Mouse (Mus musculus) adrenal gland, postnatal 36 days (tissue): Measurements from ENCODE around the gene Gtse1. TPM values are rescaled to one million over a fixed set of nuclear protein-coding genes. Genes with fewer than 3 reads are reported as not detected.
A peak's percentile ranks its signal among the peaks of the same experiment; 100 is the strongest.
"Not testable (repeated sequence)": the region's sequence is repeated elsewhere in the genome, so short reads cannot be mapped to it uniquely, and the experiment has no call there.

ENCODE experiments used
- DNase-seq, 2 experiments: peaks; one replicate each; pipeline ENCODE4 v3.0.0; 2021; ENCODE audit warnings: mixed read lengths in 1 of 2
- long read RNA-seq, 2 experiments: library from polyadenylated mRNA; stranded (forward); transcript quantifications; one replicate each; pipeline ENCODE4 v2.0.0; 2021; ENCODE audit warnings: borderline sequencing depth in 2 of 2
- total RNA-seq, 2 experiments: library from RNA; stranded (reverse); gene quantifications; 2 replicates each; pipeline ENCODE4 v1.2.3; 2021

The Gtse1 gene
- total RNA-seq = 1 to 10 TPM; 1.1 to 1.6 TPM
- long read RNA-seq, experiment 1, partial matches to known transcripts = 0 of 1 reads
- long read RNA-seq, experiment 1, other reads (novel, unspliced or antisense) = 1 of 1 reads
- long read RNA-seq, experiment 2, partial matches to known transcripts = 0 of 1 reads
- long read RNA-seq, experiment 2, other reads (novel, unspliced or antisense) = 0 of 1 reads

- peak; percentile 94 to 95 for DNase-seq
Observed at GRCm38 (mm10) chr15:85859490-85860031, at the start of gene Gtse1. Gtse1 (plus strand) TSS chr15:85859745.

GRCm38 (mm10) chr15:85810462-85810805 is 49.1 kb upstream of the Gtse1 start:
- DNase-seq = no peak

- DNase-seq = peak; percentile 46 to 57
Observed at GRCm38 (mm10) chr15:85810806-85811521, 48.6 kb upstream of the Gtse1 start.

- DNase-seq = peak; percentile 99 to 100
Observed at GRCm38 (mm10) chr15:85811535-85812277, 47.8 kb upstream of the Gtse1 start, which contains the start of gene Cdpf1. Cdpf1 (minus strand) TSS chr15:85811697.

- DNase-seq = no peak
Observed at GRCm38 (mm10) chr15:85813428-85813827, 46.1 kb upstream of the Gtse1 start.

- DNase-seq = peak; percentile 61 to 76
Observed at GRCm38 (mm10) chr15:85821203-85822010, 38.1 kb upstream of the Gtse1 start, which contains the start of gene Pkdrej. Pkdrej (minus strand) TSS chr15:85821734.

- DNase-seq = no peak
Observed at GRCm38 (mm10) chr15:85822011-85822359, 37.6 kb upstream of the Gtse1 start.

GRCm38 (mm10) chr15:85826676-85827075 is 32.9 kb upstream of the Gtse1 start:
- no peak for DNase-seq

GRCm38 (mm10) chr15:85828071-85828470 is 31.5 kb upstream of the Gtse1 start:
- no peak for DNase-seq

GRCm38 (mm10) chr15:85829470-85829869 is 30.1 kb upstream of the Gtse1 start:
- no peak for DNase-seq

- DNase-seq = peak; percentile 90 to 92
Observed at GRCm38 (mm10) chr15:85831954-85832590, 27.5 kb upstream of the Gtse1 start, which contains the start of gene Ttc38. Ttc38 (plus strand) TSS chr15:85832306.

- no peak for DNase-seq
Observed at GRCm38 (mm10) chr15:85832599-85832998, 26.9 kb upstream of the Gtse1 start.

- no peak for DNase-seq
Observed at GRCm38 (mm10) chr15:85835335-85835734, 24.2 kb upstream of the Gtse1 start.

GRCm38 (mm10) chr15:85836887-85837286 is 22.7 kb upstream of the Gtse1 start:
- no peak for DNase-seq

GRCm38 (mm10) chr15:85840983-85841382 is 18.6 kb upstream of the Gtse1 start:
- peak in 1 of 2 experiments; percentile 22 for DNase-seq

GRCm38 (mm10) chr15:85841796-85842360 is 17.7 kb upstream of the Gtse1 start:
- no peak for DNase-seq

GRCm38 (mm10) chr15:85845071-85845470 is 14.5 kb upstream of the Gtse1 start:
- DNase-seq = no peak

GRCm38 (mm10) chr15:85851656-85852392 is 7.7 kb upstream of the Gtse1 start:
- DNase-seq = no peak

- DNase-seq = peak in 1 of 2 experiments; percentile 12
Observed at GRCm38 (mm10) chr15:85858980-85859489, 510 bp upstream of the Gtse1 start.

GRCm38 (mm10) chr15:85865913-85866312 is 6.4 kb downstream of the Gtse1 start:
- DNase-seq = not testable (repeated sequence)
